Mouse (Mus musculus): Measurements from ENCODE around the gene Sema3f. TPM values are rescaled to one million over a fixed set of nuclear protein-coding genes. Genes with fewer than 3 reads are reported as not detected.

The Sema3f gene
- polyA plus RNA-seq, 1 experiment from 2014 or later: 12.5 TPM

DNA sequence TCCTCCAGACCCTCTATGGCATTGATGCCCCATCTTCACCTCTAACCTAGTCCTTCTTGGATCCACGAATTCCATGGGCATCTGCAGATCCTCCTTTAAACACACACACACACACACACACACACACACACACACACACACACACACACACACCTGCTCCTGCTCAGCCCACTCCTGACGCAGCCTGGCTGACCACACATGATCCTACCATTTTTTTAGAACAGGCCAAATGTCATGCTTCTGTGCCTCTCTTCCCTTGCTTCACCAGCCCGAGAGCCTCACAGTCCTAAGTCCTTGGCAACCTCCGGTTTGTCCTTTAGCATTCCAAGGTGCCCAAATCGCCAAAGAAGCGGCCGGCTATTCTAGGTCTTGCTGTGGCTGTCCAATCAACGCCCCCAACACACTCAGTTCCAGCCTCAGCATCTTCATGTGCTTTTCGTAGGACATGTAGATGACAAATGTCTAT is 40.8 kb downstream of the Sema3f start, which contains the start of gene Slc38a3:
TSS of gene Slc38a3 (minus strand) at position 51 of the 466 bp plus-strand sequence.
- Histone ChIP-seq H3K9me3 (replicated peaks) (no peaks in the 10 kb centered on the region), H3K4me2 (no peak within 1 kb of the TSS), H3K36me3 (no peaks in the 10 kb centered on the region), H3K9ac (replicated peaks) (no peak within 1 kb of the TSS), H3K27ac (replicated peaks) (no peak within 1 kb of the TSS), H3K4me3 (replicated peaks) (no peak within 1 kb of the TSS), H3K27me3 (replicated peaks) (peaks cover 28% of the 10 kb centered on the region), H3K4me1 (peaks cover 26% of the 10 kb centered on the region)
- no peak for ATAC-seq (ENCODE audit: low FRiP score)
- 88% methylated on average over 9 of the region's 9 CpGs for WGBS

GRCm38 (mm10) chr9:107668916-107669315 is 41.4 kb downstream of the Sema3f start:
- no peak for ATAC-seq (ENCODE audit: low FRiP score)
- Histone ChIP-seq H3K4me2 (no peak overlapping the region), H3K27me3 (replicated peaks) (peaks cover 28% of the 10 kb centered on the region), H3K4me1 (peaks cover 29% of the 10 kb centered on the region), H3K9me3 (replicated peaks) (no peaks in the 10 kb centered on the region), H3K9ac (replicated peaks) (no peak overlapping the region), H3K36me3 (no peaks in the 10 kb centered on the region), H3K27ac (replicated peaks) (no peak overlapping the region), H3K4me3 (replicated peaks) (no peak overlapping the region)
- WGBS: 72% methylated on average over 3 of the region's 3 CpGs

GRCm38 (mm10) chr9:107668011-107668410 is 42.3 kb downstream of the Sema3f start:
- H3K4me3 ChIP-seq (replicated peaks): no peak overlapping the region
- peaks cover 38% of the 10 kb centered on the region for H3K4me1 ChIP-seq
- no peak for ATAC-seq (ENCODE audit: low FRiP score)
- no peaks in the 10 kb centered on the region for H3K9me3 ChIP-seq (replicated peaks)
- peaks cover 28% of the 10 kb centered on the region for H3K27me3 ChIP-seq (replicated peaks)
- peak overlapping the region; percentile 78; the same call in 1 of the 2 replicates for H3K4me2 ChIP-seq
- no peaks in the 10 kb centered on the region for H3K36me3 ChIP-seq
- H3K27ac ChIP-seq (replicated peaks): no peak overlapping the region
- 52% methylated on average over 8 of the region's 8 CpGs for WGBS
- no peak overlapping the region for H3K9ac ChIP-seq (replicated peaks)

GRCm38 (mm10) chr9:107667219-107667618 is 43.1 kb downstream of the Sema3f start:
- Histone ChIP-seq H3K4me1 (peaks cover 42% of the 10 kb centered on the region), H3K9ac (replicated peaks) (peak overlapping the region; percentile 58), H3K27me3 (replicated peaks) (peaks cover 28% of the 10 kb centered on the region), H3K36me3 (no peaks in the 10 kb centered on the region), H3K9me3 (replicated peaks) (no peaks in the 10 kb centered on the region), H3K27ac (replicated peaks) (peak overlapping the region; percentile 54), H3K4me2 (peak overlapping the region; percentile 78), H3K4me3 (replicated peaks) (peak overlapping the region; percentile 44)
- WGBS: under 1% methylated on average over 24 of the region's 24 CpGs
- ATAC-seq (ENCODE audit: low FRiP score): peak; percentile 83

- WGBS: 1% methylated on average over 30 of the region's 30 CpGs
Observed at GRCm38 (mm10) chr9:107666751-107667205, 43.5 kb downstream of the Sema3f start.

DNA sequence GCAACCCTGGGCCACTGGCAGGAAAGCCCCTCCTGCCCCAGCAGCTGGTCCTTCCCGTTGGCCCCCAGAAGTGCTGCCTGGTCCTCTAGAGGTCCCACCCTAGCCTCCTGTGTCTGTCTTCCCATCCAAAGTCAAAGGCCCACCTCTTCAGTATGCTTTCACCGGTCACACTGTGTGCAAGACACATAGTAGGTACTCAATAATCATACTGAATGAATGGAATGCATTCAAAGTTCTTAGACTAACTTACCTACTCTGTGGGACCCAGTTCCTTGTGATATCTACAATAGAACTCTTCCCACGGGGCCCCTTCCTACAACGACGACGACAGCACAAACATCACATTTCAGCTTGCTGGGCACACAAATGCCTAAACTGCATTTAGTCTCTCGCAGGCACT is 45.0 kb downstream of the Sema3f start:
- Histone ChIP-seq H3K4me2 (peak overlapping the region; percentile 78), H3K4me3 (replicated peaks) (peak overlapping the region; percentile 44; the same call in 1 of the 2 replicates), H3K27ac (replicated peaks) (0 out of 2 replicates have a peak overlapping the region, but pooled peaks have one; percentile 11), H3K27me3 (replicated peaks) (peaks cover 28% of the 10 kb centered on the region), H3K9ac (replicated peaks) (no peak overlapping the region), H3K4me1 (peaks cover 42% of the 10 kb centered on the region), H3K9me3 (replicated peaks) (no peaks in the 10 kb centered on the region), H3K36me3 (no peaks in the 10 kb centered on the region)
- ATAC-seq (ENCODE audit: low FRiP score): no peak
- 81% methylated on average over 7 of the region's 7 CpGs for WGBS

More at GRCm38 (mm10) chr9:107666751-107667205, 43.5 kb downstream of the Sema3f start:
- no peak for ATAC-seq (ENCODE audit: low FRiP score)
- Histone ChIP-seq H3K4me1 (peaks cover 42% of the 10 kb centered on the region), H3K9ac (replicated peaks) (peak overlapping the region; percentile 58), H3K27ac (replicated peaks) (peak overlapping the region; percentile 54), H3K4me3 (replicated peaks) (peak overlapping the region; percentile 44), H3K27me3 (replicated peaks) (peaks cover 28% of the 10 kb centered on the region), H3K9me3 (replicated peaks) (no peaks in the 10 kb centered on the region), H3K4me2 (peak overlapping the region; percentile 78), H3K36me3 (no peaks in the 10 kb centered on the region)

- no peak overlapping the region for H3K4me3 ChIP-seq (replicated peaks)
- no peak; the same call in 1 of the 2 replicates for ATAC-seq (ENCODE audit: low FRiP score)
- H3K4me2 ChIP-seq: peak overlapping the region; percentile 24
- peaks cover 48% of the 10 kb centered on the region for H3K4me1 ChIP-seq
- peaks cover 28% of the 10 kb centered on the region for H3K27me3 ChIP-seq (replicated peaks)
- H3K9me3 ChIP-seq (replicated peaks): no peaks in the 10 kb centered on the region
- H3K36me3 ChIP-seq: no peaks in the 10 kb centered on the region
- WGBS: 47% methylated on average over 9 of the region's 9 CpGs
- H3K9ac ChIP-seq (replicated peaks): no peak overlapping the region
- H3K27ac ChIP-seq (replicated peaks): peak overlapping the region; percentile 7; the same call in 1 of the 2 replicates
Observed at GRCm38 (mm10) chr9:107663525-107663924, 46.8 kb downstream of the Sema3f start.

GRCm38 (mm10) chr9:107662342-107662741 is 47.9 kb downstream of the Sema3f start:
- no peak overlapping the region for H3K4me2 ChIP-seq
- H3K27ac ChIP-seq (replicated peaks): no peak overlapping the region
- ATAC-seq (ENCODE audit: low FRiP score): no peak
- no peaks in the 10 kb centered on the region for H3K36me3 ChIP-seq
- no peak overlapping the region for H3K9ac ChIP-seq (replicated peaks)
- H3K9me3 ChIP-seq (replicated peaks): no peaks in the 10 kb centered on the region
- H3K27me3 ChIP-seq (replicated peaks): peaks cover 21% of the 10 kb centered on the region
- 91% methylated on average over 8 of the region's 8 CpGs for WGBS
- H3K4me1 ChIP-seq: peaks cover 41% of the 10 kb centered on the region
- H3K4me3 ChIP-seq (replicated peaks): no peak overlapping the region

DNA sequence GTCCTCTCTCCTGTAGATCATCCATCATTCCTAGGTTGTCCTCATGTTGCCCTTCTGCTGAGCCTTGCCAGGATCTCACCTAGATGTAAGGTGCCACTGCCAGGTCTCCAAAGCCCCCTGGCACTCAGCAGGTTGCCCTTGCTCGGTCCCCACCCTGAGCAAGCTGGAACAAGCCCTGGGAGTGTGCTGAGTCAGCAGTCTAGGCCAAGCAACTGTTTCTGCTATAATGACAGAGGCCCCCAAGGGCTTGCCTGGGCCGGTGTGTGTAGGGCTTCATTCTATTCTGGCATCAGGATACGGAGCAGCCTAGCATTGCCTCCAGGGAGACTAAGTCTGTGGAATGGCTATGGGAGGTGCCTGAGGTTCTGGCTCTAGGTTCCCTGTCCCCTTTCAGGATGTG is 49.5 kb downstream of the Sema3f start:
- no peak for ATAC-seq (ENCODE audit: low FRiP score)
- no peak overlapping the region for H3K4me3 ChIP-seq (replicated peaks)
- 39% methylated on average over 3 of the region's 3 CpGs for WGBS
- H3K4me1 ChIP-seq: peaks cover 28% of the 10 kb centered on the region
- H3K36me3 ChIP-seq: no peaks in the 10 kb centered on the region
- H3K27me3 ChIP-seq (replicated peaks): peaks cover 9% of the 10 kb centered on the region
- H3K9ac ChIP-seq (replicated peaks): no peak overlapping the region
- 0 out of 2 replicates have a peak overlapping the region, but pooled peaks have one; percentile 41 for H3K27ac ChIP-seq (replicated peaks)
- H3K9me3 ChIP-seq (replicated peaks): no peaks in the 10 kb centered on the region
- H3K4me2 ChIP-seq: no peak overlapping the region

- no peak overlapping the region for H3K9ac ChIP-seq (replicated peaks)
- ATAC-seq (ENCODE audit: low FRiP score): no peak
- peak overlapping the region; percentile 64 for H3K27ac ChIP-seq (replicated peaks)
- peaks cover 28% of the 10 kb centered on the region for H3K4me1 ChIP-seq
- H3K4me2 ChIP-seq: no peak overlapping the region
- WGBS: 80% methylated on average over 3 of the region's 3 CpGs
- H3K27me3 ChIP-seq (replicated peaks): peaks cover under 1% of the 10 kb centered on the region; the same call in 1 of the 2 replicates
- no peak overlapping the region for H3K4me3 ChIP-seq (replicated peaks)
- H3K9me3 ChIP-seq (replicated peaks): no peaks in the 10 kb centered on the region
- no peaks in the 10 kb centered on the region for H3K36me3 ChIP-seq
Observed at GRCm38 (mm10) chr9:107659961-107660360, 50.3 kb downstream of the Sema3f start.

DNA sequence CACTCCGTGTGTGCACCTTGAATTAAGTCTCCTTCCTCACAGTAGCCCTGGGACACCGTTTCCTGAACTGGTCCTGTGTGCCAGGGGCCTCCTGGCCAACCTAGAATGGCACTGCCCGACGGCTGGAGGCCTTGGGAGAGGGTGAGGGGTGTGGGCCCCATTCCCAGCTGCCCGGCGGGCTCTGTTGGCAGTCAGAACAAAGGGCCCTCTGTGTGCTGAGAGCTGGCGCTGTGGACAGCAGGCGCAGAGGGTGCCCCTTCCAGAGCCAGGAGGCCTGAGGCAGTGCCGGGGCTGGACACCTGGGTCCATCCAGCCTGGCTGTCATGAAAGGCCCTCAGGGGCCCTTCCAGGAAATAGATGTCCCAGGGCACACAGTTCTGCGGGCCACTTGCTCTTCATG is 50.7 kb downstream of the Sema3f start:
- Histone ChIP-seq H3K27me3 (replicated peaks) (no peaks in the 10 kb centered on the region), H3K36me3 (no peaks in the 10 kb centered on the region), H3K9me3 (replicated peaks) (no peaks in the 10 kb centered on the region), H3K27ac (replicated peaks) (peak overlapping the region; percentile 64), H3K4me3 (replicated peaks) (no peak overlapping the region), H3K4me1 (peaks cover 28% of the 10 kb centered on the region), H3K9ac (replicated peaks) (no peak overlapping the region), H3K4me2 (no peak overlapping the region)
- peak; percentile 54 for ATAC-seq (ENCODE audit: low FRiP score)
- 51% methylated on average over 10 of the region's 10 CpGs for WGBS

DNA sequence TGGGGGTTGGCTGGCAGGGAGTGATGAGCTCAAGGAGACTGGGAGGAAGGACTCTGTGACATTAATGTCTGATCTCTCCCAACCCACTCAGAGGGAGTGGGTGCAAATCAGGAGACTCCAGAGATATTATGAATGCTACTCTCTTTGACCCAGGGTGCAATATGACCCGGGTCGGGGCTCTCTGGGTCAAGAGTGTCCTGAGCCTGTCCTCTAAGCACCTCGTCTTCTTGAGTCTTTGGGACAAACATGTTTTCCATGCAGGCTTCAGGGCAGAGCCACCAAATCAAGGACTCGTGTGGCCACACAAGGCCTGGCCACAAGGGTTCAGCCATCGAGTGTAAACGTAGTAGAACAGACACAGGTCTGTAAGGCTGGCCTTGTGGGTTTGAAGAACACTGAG is 52.2 kb downstream of the Sema3f start:
- Histone ChIP-seq H3K27me3 (replicated peaks) (no peaks in the 10 kb centered on the region), H3K4me2 (no peak overlapping the region), H3K4me1 (peaks cover 16% of the 10 kb centered on the region), H3K4me3 (replicated peaks) (no peak overlapping the region), H3K9ac (replicated peaks) (no peak overlapping the region), H3K27ac (replicated peaks) (no peak overlapping the region), H3K9me3 (replicated peaks) (no peaks in the 10 kb centered on the region), H3K36me3 (no peaks in the 10 kb centered on the region)
- 92% methylated on average over 6 of the region's 6 CpGs for WGBS
- no peak for ATAC-seq (ENCODE audit: low FRiP score)
